Comparison of ENCODE assay signal across 19 mouse cellular contexts in genomic region chr7:58758396-58758795, GRCm38 (mm10).
"Had no signal": no experiment of that assay in that cellular context is flagged by ENCODE, and none has a peak within 500 bp of the region (broad histone marks: within the 10 kb centered on the region; RNA-seq: fewer than 3 reads in every experiment).

No protein-coding gene starts in this region.

- H3K36me3 ChIP-seq: intestine, embryonic 15.5 days; limb, embryonic 13.5 days; liver, embryonic 13.5 days; midbrain, embryonic 12.5 days; midbrain, embryonic 15.5 days; neural tube, embryonic 12.5 days; neural tube, embryonic 15.5 days; stomach, embryonic 15.5 days had no signal

- H3K9ac ChIP-seq: intestine, embryonic 15.5 days; limb, embryonic 13.5 days; liver, embryonic 13.5 days; lung, embryonic 14.5 days; midbrain, embryonic 12.5 days; midbrain, embryonic 15.5 days; neural tube, embryonic 12.5 days; neural tube, embryonic 15.5 days; stomach, embryonic 15.5 days had no signal

- H3K4me3 ChIP-seq: intestine, embryonic 15.5 days; limb, embryonic 13.5 days; liver, embryonic 13.5 days; midbrain, embryonic 12.5 days; midbrain, embryonic 15.5 days; neural tube, embryonic 12.5 days; neural tube, embryonic 15.5 days; stomach, embryonic 15.5 days had no signal

- H3K4me1 ChIP-seq: intestine, embryonic 15.5 days; liver, embryonic 13.5 days; midbrain, embryonic 12.5 days; midbrain, embryonic 15.5 days; neural tube, embryonic 12.5 days; neural tube, embryonic 15.5 days; stomach, embryonic 15.5 days had no signal

- H3K27me3 ChIP-seq: intestine, embryonic 15.5 days; limb, embryonic 13.5 days; liver, embryonic 13.5 days; midbrain, embryonic 12.5 days; midbrain, embryonic 15.5 days; neural tube, embryonic 12.5 days; neural tube, embryonic 15.5 days; stomach, embryonic 15.5 days had no signal

- H3K27ac ChIP-seq: intestine, embryonic 15.5 days; limb, embryonic 13.5 days; liver, embryonic 13.5 days; macrophage; midbrain, embryonic 12.5 days; midbrain, embryonic 15.5 days; neural tube, embryonic 12.5 days; neural tube, embryonic 15.5 days; stomach, embryonic 15.5 days had no signal

- DNase-seq: kidney, adult 11 months; kidney, adult 9 months; kidney, postnatal 14 days; kidney, postnatal 4 days; left cerebral cortex, postnatal 4 days; liver, embryonic 13.5 days; lung, embryonic 14.5 days; right cerebral cortex, adult 18-20 months; right cerebral cortex, postnatal 14 days; right cerebral cortex, postnatal 4 days; spleen, adult 18-20 months had no signal
